ENCODE assay signal across 15 mouse cellular contexts in genomic region chr16:39303371-39303770, GRCm38 (mm10).
DNase-seq lines count a peak whose midpoint lies in the region; ATAC-seq and TF ChIP-seq lines count a peak whose summit lies in the region.
"Had no signal": no experiment of that assay in that cellular context is flagged by ENCODE, and none has a peak within 500 bp of the region (broad histone marks: within the 10 kb centered on the region; RNA-seq: fewer than 3 reads in every experiment).

No protein-coding gene starts in this region.

- no peaks in the 10 kb centered on the region for H3K27me3 ChIP-seq in embryonic facial prominence, embryonic 14.5 days (replicated peaks; ENCODE audit: control insufficient read depth, insufficient read depth, low read length)
- no peaks in the 10 kb centered on the region for H3K27me3 ChIP-seq in hindbrain, embryonic 14.5 days (ENCODE audit: control insufficient read depth, insufficient read depth, low read length)
- H3K27me3 ChIP-seq in midbrain, embryonic 14.5 days (ENCODE audit: control insufficient read depth, insufficient read depth, low read length), result no peaks in the 10 kb centered on the region
- H3K27me3 ChIP-seq in kidney, embryonic 14.5 days (ENCODE audit: control insufficient read depth, insufficient read depth, low read length), result no peaks in the 10 kb centered on the region
- H3K27me3 ChIP-seq in kidney, embryonic 16.5 days (ENCODE audit: insufficient read depth, low read length), result no peaks in the 10 kb centered on the region

- intact Hi-C loops in gastrocnemius, adult 2 months (cut with DNase I), result no loop called here

- peak; percentile 16 for DNase-seq in brain, adult 2 months (ENCODE audit: low read depth, low spot score)
- peak; percentile 8 for DNase-seq in embryonic facial prominence, embryonic 14.5 days (ENCODE audit: low spot score)
- peak; percentile 34 for DNase-seq in hindbrain, embryonic 14.5 days (ENCODE audit: low spot score)
- peak; percentile 58 for DNase-seq in midbrain, embryonic 14.5 days
- no peak for DNase-seq in adrenal gland, adult (ENCODE audit: inconsistent age in 2 of 2, low spot score in 1 of 2)
- DNase-seq in gastrocnemius, adult 2 months, result no peak
- DNase-seq: adrenal gland, postnatal 14 days; heart, adult 2 months; lung, postnatal 14 days; thymus, postnatal 25 days had no signal

- no peaks in the 10 kb centered on the region for H3K36me3 ChIP-seq in embryonic facial prominence, embryonic 14.5 days (ENCODE audit: control insufficient read depth, insufficient read depth, low read length)
- no peaks in the 10 kb centered on the region for H3K36me3 ChIP-seq in hindbrain, embryonic 14.5 days (replicated peaks; ENCODE audit: control insufficient read depth, insufficient read depth)
- no peaks in the 10 kb centered on the region for H3K36me3 ChIP-seq in midbrain, embryonic 14.5 days (ENCODE audit: control insufficient read depth, insufficient read depth, low read length)
- no peaks in the 10 kb centered on the region for H3K36me3 ChIP-seq in kidney, embryonic 14.5 days (ENCODE audit: control insufficient read depth, insufficient read depth, low read length)
- no peaks in the 10 kb centered on the region for H3K36me3 ChIP-seq in kidney, embryonic 16.5 days (ENCODE audit: insufficient read depth, low read length)
- H3K36me3 ChIP-seq: G1E had no signal

- WGBS in embryonic facial prominence, embryonic 14.5 days, result 36% methylated on average over 7 of the region's 7 CpGs
- 25% methylated on average over 7 of the region's 7 CpGs for WGBS in hindbrain, embryonic 14.5 days
- WGBS in midbrain, embryonic 14.5 days, result 23% methylated on average over 7 of the region's 7 CpGs
- 67% methylated on average over 7 of the region's 7 CpGs for WGBS in kidney, embryonic 14.5 days
- 65% methylated on average over 7 of the region's 7 CpGs for WGBS in kidney, embryonic 16.5 days

- no peak overlapping the region for H3K9ac ChIP-seq in embryonic facial prominence, embryonic 14.5 days (ENCODE audit: low read depth, low read length)
- no peak overlapping the region for H3K9ac ChIP-seq in hindbrain, embryonic 14.5 days
- H3K9ac ChIP-seq in midbrain, embryonic 14.5 days (replicated peaks; ENCODE audit: low read length), result no peak overlapping the region
- no peak overlapping the region for H3K9ac ChIP-seq in kidney, embryonic 14.5 days (ENCODE audit: low read depth, low read length)
- H3K9ac ChIP-seq in kidney, embryonic 16.5 days (replicated peaks; ENCODE audit: low read length), result no peak overlapping the region

- no peaks in the 10 kb centered on the region for H3K9me3 ChIP-seq in embryonic facial prominence, embryonic 14.5 days (ENCODE audit: control insufficient read depth, low read length)
- H3K9me3 ChIP-seq in hindbrain, embryonic 14.5 days (ENCODE audit: control insufficient read depth, low read length), result no peaks in the 10 kb centered on the region
- no peaks in the 10 kb centered on the region for H3K9me3 ChIP-seq in midbrain, embryonic 14.5 days (ENCODE audit: control insufficient read depth, low read length)
- no peaks in the 10 kb centered on the region for H3K9me3 ChIP-seq in kidney, embryonic 14.5 days (ENCODE audit: control insufficient read depth, low read length)
- H3K9me3 ChIP-seq in kidney, embryonic 16.5 days (ENCODE audit: low read length), result no peaks in the 10 kb centered on the region

- peak; percentile 41 for ATAC-seq in embryonic facial prominence, embryonic 14.5 days (ENCODE audit: low read depth)
- peak; percentile 60 for ATAC-seq in hindbrain, embryonic 14.5 days (ENCODE audit: low FRiP score)
- ATAC-seq in midbrain, embryonic 14.5 days (ENCODE audit: low FRiP score, low TSS enrichment), result peak; percentile 26; the same call in 1 of the 2 replicates
- no peak for ATAC-seq in kidney, embryonic 14.5 days (ENCODE audit: low FRiP score, low TSS enrichment)
- ATAC-seq in kidney, embryonic 16.5 days (ENCODE audit: low FRiP score, low TSS enrichment), result no peak

- no peak overlapping the region for H3K27ac ChIP-seq in embryonic facial prominence, embryonic 14.5 days (replicated peaks; ENCODE audit: low read depth, low read length)
- peak overlapping the region; percentile 60 for H3K27ac ChIP-seq in hindbrain, embryonic 14.5 days
- peak overlapping the region; percentile 72 for H3K27ac ChIP-seq in midbrain, embryonic 14.5 days (replicated peaks; ENCODE audit: low read depth, low read length)
- no peak overlapping the region for H3K27ac ChIP-seq in gastrocnemius, adult 2 months
- H3K27ac ChIP-seq in kidney, embryonic 14.5 days (ENCODE audit: low read depth, low read length), result no peak overlapping the region
- no peak overlapping the region for H3K27ac ChIP-seq in kidney, embryonic 16.5 days (ENCODE audit: low read length)
- H3K27ac ChIP-seq: heart, adult 2 months; kidney, postnatal 0 days; stomach, postnatal 0 days had no signal

- H3K4me3 ChIP-seq in embryonic facial prominence, embryonic 14.5 days (ENCODE audit: low read depth, low read length), result no peak overlapping the region
- H3K4me3 ChIP-seq in hindbrain, embryonic 14.5 days (replicated peaks; ENCODE audit: low read length), result no peak overlapping the region
- no peak overlapping the region for H3K4me3 ChIP-seq in midbrain, embryonic 14.5 days (replicated peaks; ENCODE audit: low read depth, low read length)
- no peak overlapping the region for H3K4me3 ChIP-seq in gastrocnemius, adult 2 months
- H3K4me3 ChIP-seq in kidney, embryonic 14.5 days (ENCODE audit: low read length), result no peak overlapping the region
- H3K4me3 ChIP-seq in kidney, embryonic 16.5 days (ENCODE audit: low read length), result no peak overlapping the region
- H3K4me3 ChIP-seq: heart, adult 2 months had no signal

- no peak overlapping the region for H3K4me2 ChIP-seq in embryonic facial prominence, embryonic 14.5 days (ENCODE audit: low read depth, low read length)
- H3K4me2 ChIP-seq in hindbrain, embryonic 14.5 days (replicated peaks), result no peak overlapping the region
- H3K4me2 ChIP-seq in midbrain, embryonic 14.5 days (ENCODE audit: low read length), result peak overlapping the region; percentile 4
- no peak overlapping the region for H3K4me2 ChIP-seq in kidney, embryonic 14.5 days (replicated peaks; ENCODE audit: low read depth, low read length)
- no peak overlapping the region for H3K4me2 ChIP-seq in kidney, embryonic 16.5 days (replicated peaks; ENCODE audit: low read depth, low read length)

- 0 out of 2 replicates have a peak, but pooled peaks cover 2% of the 10 kb centered on the region for H3K4me1 ChIP-seq in embryonic facial prominence, embryonic 14.5 days (ENCODE audit: control insufficient read depth, insufficient read depth, low read length)
- H3K4me1 ChIP-seq in hindbrain, embryonic 14.5 days (replicated peaks; ENCODE audit: control insufficient read depth, insufficient read depth, low read length), result peaks cover 14% of the 10 kb centered on the region
- H3K4me1 ChIP-seq in midbrain, embryonic 14.5 days (ENCODE audit: control insufficient read depth, insufficient read depth, low read length), result peaks cover 27% of the 10 kb centered on the region; the same call in 1 of the 2 replicates
- H3K4me1 ChIP-seq in kidney, embryonic 14.5 days (ENCODE audit: control insufficient read depth, insufficient read depth, low read length), result no peaks in the 10 kb centered on the region
- H3K4me1 ChIP-seq in kidney, embryonic 16.5 days (ENCODE audit: insufficient read depth, low read length), result no peaks in the 10 kb centered on the region

- no peak for TF ChIP-seq CTCF in gastrocnemius, adult 2 months (IDR thresholded peaks at IDR 0.05)

Comparison
In these comparisons a context has a peak if more than half of its experiments do, and no peak if none do; other contexts are left out.
1. DNase-seq: peak in brain, adult 2 months (single experiment), embryonic facial prominence, embryonic 14.5 days (single experiment), hindbrain, embryonic 14.5 days (single experiment) and midbrain, embryonic 14.5 days (single experiment); none in adrenal gland, adult (0 of 2) and gastrocnemius, adult 2 months (single experiment).
2. ATAC-seq: peak in embryonic facial prominence, embryonic 14.5 days (single experiment), hindbrain, embryonic 14.5 days (single experiment) and midbrain, embryonic 14.5 days (single experiment); none in kidney, embryonic 14.5 days (single experiment) and kidney, embryonic 16.5 days (single experiment).
3. H3K27ac ChIP-seq: peak in hindbrain, embryonic 14.5 days (single experiment) and midbrain, embryonic 14.5 days (single experiment); none in embryonic facial prominence, embryonic 14.5 days (single experiment), gastrocnemius, adult 2 months (single experiment), kidney, embryonic 14.5 days (single experiment) and kidney, embryonic 16.5 days (single experiment).